Mouse (Mus musculus) G1E-ER4 (cell line): ENCODE results near the gene Vmn1r18. TPM values are rescaled to one million over a fixed set of nuclear protein-coding genes. Genes with fewer than 3 reads are reported as not detected.
"Not testable (repeated sequence)": the region's sequence is repeated elsewhere in the genome, so short reads cannot be mapped to it uniquely, and the experiment has no call there.

Experiments
- GATA1 ChIP-seq: IDR thresholded peaks from one replicate; pipeline ENCODE4 v1.8.0; 2012; ENCODE audit warnings: low read length, inconsistent platforms
- polyA plus RNA-seq: library from polyadenylated mRNA; stranded (reverse); fragments of >175 nt; gene quantifications from 2 replicates; pipeline ENCODE4 v1.2.3, GENCODE M21; 2012

Gene Vmn1r18
- polyA plus RNA-seq, result not detected in 2 replicates

GRCm38 (mm10) chr6:57395683-57396082 is at the start of gene Vmn1r18:
Gene Vmn1r18 (minus strand): TSS chr6:57395783.
- no peak for TF ChIP-seq GATA1

GRCm38 (mm10) chr6:57431196-57431595 is 35.6 kb upstream of the Vmn1r18 start:
- TF ChIP-seq GATA1, result no peak

- no peak for TF ChIP-seq GATA1
Observed at GRCm38 (mm10) chr6:57428630-57429029, 33.0 kb upstream of the Vmn1r18 start, which contains the start of gene Vmn1r20. Gene Vmn1r20 (plus strand): TSS chr6:57428930.

- TF ChIP-seq GATA1, result not testable (repeated sequence)
Observed at GRCm38 (mm10) chr6:57403480-57403879, 7.9 kb upstream of the Vmn1r18 start, which contains the start of gene Vmn1r19. Gene Vmn1r19 (plus strand): TSS chr6:57403780.

GRCm38 (mm10) chr6:57367496-57367895 is 28.1 kb downstream of the Vmn1r18 start:
- TF ChIP-seq GATA1, result no peak

GRCm38 (mm10) chr6:57363627-57364026 is 32.0 kb downstream of the Vmn1r18 start, which contains the start of gene Vmn1r17:
Gene Vmn1r17 (minus strand): TSS chr6:57363727.
- TF ChIP-seq GATA1, result no peak

- no peak for TF ChIP-seq GATA1
Observed at GRCm38 (mm10) chr6:57356864-57357263, 38.7 kb downstream of the Vmn1r18 start.

- TF ChIP-seq GATA1, result no peak
Observed at GRCm38 (mm10) chr6:57329394-57329793, 66.2 kb downstream of the Vmn1r18 start, which contains the start of gene Vmn1r16. Gene Vmn1r16 (minus strand): TSS chr6:57329494.

Other genes with a start within 250 kb of the Vmn1r18 start
- not detected in 2 replicates for gene Vmn1r12, start 238.9 kb downstream of the Vmn1r18 start, polyA plus RNA-seq
- gene Vmn1r13, start 192.5 kb downstream of the Vmn1r18 start, polyA plus RNA-seq, result not detected in 2 replicates
- not detected in 2 replicates for gene Vmn1r14, start 164.1 kb downstream of the Vmn1r18 start, polyA plus RNA-seq
- not detected in 2 replicates for gene Vmn1r15, start 137.8 kb downstream of the Vmn1r18 start, polyA plus RNA-seq
- gene Vmn1r16, start 66.3 kb downstream of the Vmn1r18 start, polyA plus RNA-seq, result not detected in 2 replicates
- gene Vmn1r17, start 32.1 kb downstream of the Vmn1r18 start, polyA plus RNA-seq, result not detected in 2 replicates
- not detected in 2 replicates for gene Vmn1r19, start 8.0 kb upstream of the Vmn1r18 start, polyA plus RNA-seq
- gene Vmn1r20, start 33.1 kb upstream of the Vmn1r18 start, polyA plus RNA-seq, result not detected in 2 replicates
- not detected in 2 replicates for gene Ppm1k, start 139.7 kb upstream of the Vmn1r18 start, polyA plus RNA-seq
- gene Herc6, start 185.2 kb upstream of the Vmn1r18 start, polyA plus RNA-seq, result 0.12 TPM in 1 of 2 replicates, not detected in the other